Mouse (Mus musculus) thymus, postnatal 25 days (tissue): ENCODE results near the gene Nek8.

Experiments used
- DNase-seq: peaks from one replicate; pipeline ENCODE4 v3.0.0; 2022

The Nek8 gene

DNA sequence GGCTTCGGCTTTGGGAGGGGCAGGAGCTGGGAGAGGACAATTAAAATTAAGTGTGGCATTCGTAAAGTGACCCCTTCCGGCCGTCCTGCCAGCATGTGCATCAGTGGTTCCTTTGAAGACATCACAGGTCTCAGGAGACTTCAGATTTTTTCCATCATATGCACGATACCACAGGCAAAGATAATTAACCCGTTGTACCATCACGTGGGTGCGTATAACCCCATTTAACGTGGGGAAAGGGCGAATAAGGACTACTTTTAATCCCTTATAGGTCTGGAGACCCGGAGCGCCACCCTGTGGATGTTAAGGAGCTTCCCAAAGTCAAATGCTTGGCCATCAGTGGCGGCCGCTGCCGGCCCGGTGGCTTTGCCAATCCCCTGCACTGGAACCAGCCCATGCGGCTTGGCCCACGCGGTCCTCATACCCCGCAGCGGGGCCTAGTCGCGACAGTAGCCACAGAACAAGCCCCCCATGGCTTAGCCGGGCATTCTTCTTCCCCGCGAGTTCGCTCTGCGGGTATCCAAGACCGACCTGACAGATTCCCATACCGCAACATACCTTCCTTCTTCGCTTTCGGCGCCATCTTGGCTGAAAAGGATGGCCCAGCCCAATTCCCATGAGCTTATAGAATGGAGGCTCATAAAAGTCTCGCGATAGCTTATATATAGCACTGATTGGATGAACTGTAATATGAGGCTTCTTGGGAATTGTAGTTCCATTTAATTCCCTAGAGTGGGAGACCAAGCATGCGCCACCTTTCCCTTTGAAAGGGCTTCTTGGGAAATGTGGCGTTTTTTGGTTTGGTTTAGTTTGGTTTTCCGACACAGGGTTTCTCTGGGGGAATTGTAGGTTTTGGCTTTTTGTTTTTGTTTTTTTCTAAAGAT lies 6.7 kb upstream of the Nek8 start, which contains the start of gene Rpl23a:
TSS of gene Rpl23a (minus strand) at position 624 of the 884 bp plus-strand sequence.
- DNase-seq: peak; percentile 79

DNA sequence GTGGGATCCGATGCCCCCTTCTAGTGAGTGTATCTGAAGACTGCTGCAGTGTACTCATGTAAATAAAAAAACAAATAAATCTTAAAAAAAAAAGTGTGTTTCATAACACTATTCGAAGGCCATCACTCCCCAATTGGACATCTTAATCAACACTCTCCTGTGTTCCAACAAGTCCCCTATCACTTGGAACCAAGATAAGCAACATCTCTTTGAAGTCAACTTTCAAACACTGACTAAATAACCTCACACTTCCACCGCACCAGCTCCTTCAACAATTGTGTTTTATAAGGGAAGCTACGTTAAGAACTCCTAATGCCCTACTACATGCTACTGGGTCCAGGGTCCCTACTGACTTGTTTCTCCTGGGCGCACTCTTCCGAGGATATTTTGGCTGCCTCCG lies 6.0 kb upstream of the Nek8 start:
- no peak for DNase-seq

DNA sequence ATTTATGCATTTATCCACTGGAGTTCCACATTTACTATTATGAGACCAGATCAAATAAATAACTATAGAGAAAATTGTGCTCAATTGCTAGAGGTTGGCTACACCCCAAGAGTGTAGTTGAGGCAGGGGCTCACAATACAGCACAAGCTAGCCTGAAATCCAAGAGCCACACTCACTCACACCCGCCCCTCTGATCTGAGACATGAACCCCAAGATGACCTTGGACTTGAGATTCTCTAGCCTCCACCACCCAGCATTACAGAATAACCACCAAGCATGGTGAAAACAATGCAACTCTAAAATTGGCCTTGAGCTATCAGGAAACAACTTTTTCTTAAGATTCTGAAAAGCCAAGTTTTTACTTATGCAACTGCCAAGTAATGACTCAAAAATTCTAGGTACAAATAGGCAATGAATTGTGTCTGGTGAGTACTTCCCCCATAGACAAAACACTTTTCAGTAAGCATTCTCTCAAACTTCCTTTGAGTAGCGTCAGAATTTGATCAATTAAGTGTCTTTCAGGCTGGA lies 5.4 kb upstream of the Nek8 start:
- DNase-seq: no peak

DNA sequence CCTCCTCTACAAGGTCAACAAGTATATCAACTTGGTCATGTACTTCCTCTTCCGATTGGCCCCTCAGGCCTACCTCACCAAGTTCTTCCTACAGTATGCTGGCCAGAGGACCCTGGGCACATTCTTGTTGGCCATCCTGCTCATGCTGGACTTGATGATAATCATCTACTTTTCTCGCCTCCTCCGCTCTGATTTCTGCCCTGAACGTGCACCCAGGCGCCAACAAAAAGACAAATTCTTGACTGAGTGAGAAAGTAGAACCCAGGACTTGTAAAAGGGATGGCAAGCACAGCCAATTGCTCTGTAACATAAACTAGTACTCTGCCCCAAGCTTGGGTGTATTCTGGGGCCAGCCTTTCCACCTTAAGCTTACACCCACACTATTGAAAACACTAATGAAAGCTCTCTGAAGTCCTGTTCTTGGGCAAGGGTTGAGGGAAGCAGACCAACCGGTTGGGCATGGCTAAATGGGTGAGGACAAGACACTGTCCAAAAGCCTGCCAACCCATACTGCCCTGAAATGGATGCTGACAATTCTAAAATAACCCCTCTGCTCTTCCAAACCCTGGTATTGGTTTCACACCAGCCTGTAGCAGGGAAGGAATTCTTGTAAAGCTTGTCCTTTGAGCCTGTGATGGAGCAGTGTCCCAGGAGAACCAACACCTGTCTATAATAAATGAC lies 3.7 kb upstream of the Nek8 start:
- no peak for DNase-seq

DNA sequence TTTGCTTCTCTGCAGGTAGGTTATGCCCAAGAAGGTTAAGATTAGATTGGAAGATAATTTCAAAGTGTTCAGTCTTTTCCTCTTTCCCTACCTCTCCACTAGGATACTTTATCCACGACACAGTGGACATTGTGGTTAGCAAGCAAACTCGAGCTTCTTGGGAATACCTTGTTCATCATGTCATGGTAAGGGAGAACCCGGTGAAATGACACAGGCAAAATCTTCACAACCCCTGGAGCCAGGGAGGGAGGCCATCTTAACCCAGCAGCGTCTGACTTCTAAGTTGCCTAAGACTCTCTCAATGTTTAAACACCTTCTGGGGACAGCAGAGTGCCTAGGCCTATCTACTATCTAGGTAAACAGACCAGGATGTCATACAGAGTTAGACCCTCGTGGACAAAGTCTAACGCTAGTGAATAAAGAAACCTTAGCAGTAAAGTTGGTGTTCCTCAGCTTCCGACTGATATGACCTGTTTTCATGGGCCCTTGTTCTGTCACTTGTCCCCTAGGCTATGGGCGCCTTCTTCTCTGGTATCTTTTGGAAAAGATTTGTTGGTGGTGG lies 3.0 kb upstream of the Nek8 start:
- DNase-seq: no peak

DNA sequence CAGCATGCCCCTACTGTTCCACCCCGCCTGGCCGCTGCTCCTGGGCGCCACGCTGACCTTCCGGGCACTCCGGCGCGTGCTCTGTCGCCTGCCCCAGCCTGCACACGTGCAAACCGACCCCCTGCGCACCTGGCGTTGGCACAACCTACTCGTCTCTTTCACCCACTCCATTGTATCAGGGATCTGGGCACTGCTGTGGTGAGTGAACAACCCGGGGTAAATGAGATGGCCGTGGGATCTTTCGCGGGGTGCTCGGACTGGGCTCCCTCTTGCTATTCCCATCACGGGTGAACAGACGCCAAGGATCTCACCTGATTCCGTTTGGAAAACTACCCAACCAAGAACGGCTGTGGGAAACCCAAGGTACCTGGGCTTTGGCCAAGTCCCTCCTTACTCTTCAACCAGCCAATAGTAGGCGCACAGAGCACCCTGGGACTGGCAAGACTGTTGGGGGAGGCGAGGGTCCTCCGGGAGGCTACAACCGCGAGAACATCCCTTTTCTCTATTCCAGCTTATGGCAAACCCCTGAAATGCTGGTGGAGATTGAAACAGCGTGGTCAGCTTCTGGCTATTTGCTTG lies 2.5 kb upstream of the Nek8 start:
- DNase-seq: peak; percentile 44

DNA sequence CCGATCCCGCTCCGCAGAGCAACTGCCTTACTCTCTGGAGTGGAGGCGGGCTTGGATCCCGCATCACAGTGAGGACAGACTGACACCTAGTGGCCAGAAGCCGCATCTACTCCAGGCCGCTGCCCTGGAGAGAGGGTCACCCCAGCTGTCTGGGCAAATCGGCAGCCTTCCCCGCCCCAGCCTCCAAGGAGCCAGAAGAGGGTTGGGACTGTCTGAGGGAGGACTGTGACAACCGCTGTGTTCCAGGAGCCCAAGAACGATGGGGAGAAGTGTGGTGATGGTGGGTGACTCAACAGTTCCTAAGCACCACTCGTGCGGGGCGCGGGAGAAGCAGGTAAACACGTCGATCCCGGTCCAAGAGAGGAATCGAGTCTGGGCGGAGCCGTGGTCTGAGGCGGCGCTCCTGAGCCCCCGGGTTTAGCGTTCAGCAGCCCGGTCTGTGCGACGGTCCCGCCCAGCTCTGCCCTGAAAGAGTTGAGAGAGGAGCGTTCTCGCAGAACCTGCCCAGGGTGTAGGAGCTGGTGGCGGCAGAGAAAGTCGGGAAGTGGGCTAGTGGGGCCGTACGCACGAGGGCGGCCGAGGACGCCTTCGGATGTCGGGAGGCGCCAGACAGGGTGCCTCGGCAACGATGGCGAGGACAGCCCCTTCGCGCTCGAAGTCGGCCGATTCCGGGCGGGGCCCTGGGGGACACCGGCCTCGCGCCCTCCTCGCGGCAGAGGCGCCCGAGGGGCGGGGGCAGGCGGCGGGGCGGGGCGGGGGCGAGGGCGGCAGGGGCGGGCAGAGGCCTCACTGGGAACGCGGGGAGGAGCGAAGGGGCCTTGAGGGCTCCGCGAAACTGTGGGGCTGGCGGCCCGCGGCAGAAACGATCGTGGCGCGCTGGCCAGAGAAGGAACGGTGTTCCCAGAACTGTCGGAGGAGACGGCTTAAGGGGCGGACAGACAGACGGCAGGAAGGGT lies 1.7 kb upstream of the Nek8 start:
- DNase-seq: peak; percentile 96

DNA sequence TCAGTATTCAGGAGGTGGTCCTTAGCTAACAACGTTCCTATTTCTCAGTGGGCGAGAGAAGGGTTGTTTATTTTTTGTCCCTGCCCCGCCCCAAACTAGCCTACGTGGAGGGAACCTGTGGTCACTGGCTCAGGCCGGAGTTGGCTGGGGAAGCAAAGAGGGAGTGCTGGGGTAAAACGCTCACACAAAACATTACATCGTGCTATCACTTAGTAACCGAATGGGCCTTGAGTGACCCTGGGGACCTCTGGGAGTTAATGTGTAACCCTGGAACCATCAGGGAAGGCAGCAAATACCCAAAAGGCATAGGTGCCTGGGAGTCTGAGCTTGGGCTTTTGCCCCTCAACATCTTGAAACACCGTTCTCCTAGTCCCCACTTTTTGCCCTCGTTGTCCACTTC lies 962 bp upstream of the Nek8 start:
- no peak for DNase-seq

DNA sequence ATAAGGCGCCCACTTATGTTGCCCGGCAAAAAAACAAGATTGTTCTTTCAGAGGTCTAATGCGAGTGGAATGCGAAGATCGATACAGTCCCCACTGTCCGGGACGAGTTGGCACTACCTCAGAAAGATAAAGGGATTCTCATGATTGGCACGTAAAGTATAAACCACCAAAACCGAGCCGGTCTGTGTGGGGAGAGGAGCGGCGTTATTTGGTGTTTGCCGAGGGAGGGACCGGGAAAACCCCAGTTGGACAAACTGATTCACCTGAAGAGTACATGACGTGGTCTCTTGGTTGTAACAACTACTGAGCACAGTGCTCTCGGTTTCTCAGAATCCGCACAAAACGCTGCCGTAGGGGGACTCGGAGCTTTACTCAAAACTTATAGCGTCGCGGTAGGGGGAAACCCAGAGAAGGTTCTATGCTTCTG lies 443 bp upstream of the Nek8 start:
- DNase-seq: peak; percentile 35

DNA sequence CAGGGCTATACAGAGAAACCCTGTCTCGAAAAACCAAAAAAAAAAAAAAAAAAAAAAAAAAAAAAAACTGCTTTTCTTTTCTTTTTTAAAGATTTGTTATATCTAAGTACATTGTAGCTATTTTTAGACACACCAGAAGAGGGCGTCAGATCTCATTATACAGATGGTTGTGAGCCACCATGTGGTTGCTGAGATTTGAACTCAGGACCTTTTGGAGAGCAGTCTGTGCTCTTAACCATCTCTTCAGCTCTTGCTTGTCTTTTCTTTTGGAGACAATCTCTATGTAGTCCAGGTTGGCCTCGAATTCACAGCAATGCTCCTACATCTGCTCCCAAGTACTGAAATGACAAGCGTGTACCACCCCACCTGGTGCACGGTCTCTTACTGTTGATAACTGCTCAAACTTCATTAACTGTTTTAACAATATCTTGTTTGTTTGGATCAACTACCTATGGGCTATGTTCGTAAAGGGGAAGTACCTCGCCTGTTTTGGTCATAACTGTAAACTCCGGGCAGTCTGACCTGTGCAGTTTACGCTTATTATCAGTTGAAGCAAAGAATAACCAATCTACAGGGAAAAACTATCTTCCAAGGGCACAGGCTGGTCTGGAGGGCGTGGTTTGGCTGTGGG lies 589 bp downstream of the Nek8 start:
- no peak for DNase-seq

DNA sequence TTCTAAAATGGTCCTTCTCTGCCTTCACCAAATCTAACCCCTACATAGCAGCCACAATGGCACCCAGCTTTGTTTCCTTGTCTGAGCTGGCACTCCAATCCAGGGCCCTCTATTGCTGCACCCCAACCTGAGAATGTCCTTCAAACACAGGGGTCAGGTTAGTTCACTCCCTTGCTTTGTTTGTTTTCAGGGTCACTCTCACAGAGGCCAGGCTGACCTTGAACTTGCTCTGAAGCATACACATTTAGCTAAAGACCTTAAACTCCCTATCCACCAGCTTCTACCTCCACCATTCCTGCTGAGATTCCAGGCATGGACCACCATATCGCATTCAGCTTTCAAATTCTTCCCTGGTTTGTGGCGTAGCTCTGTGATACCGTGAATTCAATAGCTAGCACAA lies 2.0 kb downstream of the Nek8 start:
- DNase-seq: no peak

DNA sequence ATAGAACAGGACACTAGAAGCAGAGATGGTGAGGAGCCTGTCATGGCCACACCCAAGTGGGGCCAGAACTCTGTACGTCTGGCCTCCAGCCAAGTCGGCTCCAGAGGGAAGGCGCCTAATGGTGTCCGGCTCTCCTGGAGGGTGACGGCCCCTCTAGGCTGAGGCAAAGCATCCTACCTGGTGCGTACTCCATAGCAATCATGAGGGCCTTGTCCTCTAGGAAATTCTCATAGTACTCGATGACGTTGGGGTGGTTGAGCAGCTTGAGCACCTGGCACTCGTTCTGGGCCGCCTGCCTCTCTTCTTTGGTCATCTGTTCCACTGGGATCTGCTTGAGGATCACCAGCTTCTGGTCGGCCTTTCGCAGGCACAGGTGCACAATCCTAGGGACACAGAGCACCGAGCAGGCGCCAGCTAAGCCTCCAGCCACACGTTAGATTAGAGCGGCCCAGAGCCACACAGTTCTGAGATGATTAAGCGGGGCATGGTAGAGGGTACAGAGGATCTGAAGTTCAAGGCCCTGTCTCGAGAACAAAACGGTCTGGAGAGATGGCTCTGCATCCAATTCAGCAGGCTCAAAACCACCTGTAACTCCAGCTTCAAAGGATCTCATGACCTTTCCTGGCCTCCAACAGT lies 3.6 kb downstream of the Nek8 start:
- no peak for DNase-seq

DNA sequence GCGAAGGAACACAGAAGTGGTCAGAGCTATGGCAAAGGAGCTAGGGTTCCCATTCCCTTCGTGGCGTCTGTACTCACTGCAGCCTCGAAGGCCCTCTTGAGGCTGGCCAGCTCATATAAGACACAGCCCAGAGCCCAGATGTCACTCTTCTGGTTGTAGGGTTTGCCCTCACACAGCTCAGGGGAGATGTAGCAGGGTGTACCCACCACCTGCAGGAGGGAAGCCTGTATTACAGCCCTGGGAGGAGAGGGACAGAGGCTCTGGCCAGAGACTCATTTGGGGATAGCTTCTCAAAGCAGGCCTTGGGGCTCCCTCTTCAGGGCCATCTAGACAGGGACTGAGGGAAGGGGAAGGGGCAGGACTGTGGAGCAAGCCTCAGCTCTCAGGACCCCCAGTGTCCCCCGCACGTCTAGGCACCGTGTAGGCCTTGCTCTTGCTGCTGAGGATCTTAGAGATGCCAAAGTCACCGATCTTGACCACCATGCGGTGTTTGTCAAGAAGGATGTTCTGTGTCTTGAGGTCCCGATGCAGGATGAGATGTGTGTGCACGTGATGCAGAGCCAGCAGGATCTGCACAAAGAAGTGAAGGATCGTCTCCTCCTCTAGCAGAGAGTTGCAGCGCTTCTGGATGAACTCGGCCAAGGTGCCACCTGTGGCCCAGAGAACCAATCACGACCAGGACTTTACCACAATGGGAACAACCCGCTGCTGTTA lies 4.3 kb downstream of the Nek8 start:
- no peak for DNase-seq

DNA sequence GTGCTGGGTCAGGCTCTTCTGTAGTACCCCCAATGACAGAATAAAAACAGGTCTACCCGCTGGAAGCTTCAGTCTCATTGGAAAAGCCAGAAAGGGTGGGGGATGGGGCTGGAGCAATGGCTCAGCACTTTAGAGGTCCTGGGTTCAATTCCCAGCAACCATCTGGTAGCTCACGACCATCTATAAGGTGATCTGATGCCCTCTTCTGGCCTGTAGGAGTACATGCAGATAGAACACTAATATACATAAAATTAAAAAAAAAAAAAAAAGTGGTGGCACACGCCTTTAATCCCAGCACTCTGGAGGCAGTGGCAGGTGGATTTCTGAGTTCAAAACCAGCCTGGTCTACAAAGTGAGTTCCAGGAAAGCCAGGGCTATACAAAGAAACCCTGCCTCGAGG lies 5.1 kb downstream of the Nek8 start:
- no peak for DNase-seq

DNA sequence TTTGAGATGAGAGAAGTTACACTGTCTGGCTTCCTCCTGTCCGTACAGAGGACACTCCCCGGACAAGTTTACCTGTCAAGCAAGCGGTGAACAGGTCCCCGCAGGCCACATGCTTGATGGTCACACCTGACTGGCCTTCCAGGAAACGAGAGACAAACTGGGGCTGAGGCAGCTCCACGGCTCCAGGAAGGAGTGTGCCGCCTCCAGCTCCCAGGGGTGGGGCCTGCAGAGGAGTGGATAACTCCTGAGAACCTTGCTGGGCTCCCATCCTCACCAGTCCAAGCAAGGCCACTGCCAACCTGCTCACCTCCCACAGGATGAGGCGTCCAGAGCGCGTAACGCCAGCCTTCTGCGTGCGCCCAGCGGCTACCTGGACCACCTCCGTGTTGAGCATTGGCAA lies 6.2 kb downstream of the Nek8 start:
- no peak for DNase-seq

DNA sequence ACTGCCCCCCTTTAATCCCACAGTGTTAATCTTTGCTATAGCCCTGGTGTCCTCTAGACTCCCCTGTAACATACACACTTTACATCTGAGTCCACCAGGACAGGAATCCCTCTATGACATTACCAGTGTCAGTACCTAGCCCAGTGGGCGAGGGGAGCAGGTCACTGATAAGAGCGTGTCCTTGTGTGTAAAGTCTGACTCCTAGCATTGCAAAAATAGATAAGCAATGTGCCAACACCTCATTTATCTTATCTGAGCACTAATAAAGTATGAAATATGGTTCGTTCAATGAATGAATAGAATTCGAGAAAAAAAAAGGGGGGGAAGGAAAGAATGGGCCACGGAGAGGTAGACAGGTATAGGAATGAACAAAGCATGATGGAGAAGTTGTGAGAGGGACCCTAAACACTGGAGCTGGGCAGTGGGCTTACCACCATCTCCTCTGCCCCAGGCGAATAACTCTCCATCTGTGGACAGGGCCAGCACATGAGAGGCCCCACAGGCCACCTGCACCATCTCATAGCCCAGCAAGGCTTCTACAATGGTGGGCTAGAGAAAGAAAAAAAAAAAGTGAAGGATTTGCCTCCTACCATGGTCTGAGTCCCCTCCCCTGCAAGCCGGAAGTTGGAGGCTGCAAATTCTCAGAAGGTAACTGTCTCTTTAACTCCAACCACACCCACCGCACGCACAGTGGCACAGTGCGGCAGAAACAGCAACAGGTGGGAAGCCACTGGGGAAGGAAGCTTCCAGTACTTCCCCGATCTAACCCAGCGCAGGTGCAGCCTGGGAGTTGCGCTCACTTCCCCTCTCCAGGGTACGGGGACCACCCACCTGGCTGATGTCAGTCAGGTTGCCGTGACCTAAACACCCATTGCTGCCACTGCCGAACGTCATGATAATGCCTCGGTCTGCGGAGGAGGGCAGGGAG lies 7.7 kb downstream of the Nek8 start:
- DNase-seq: peak; percentile 82

DNA sequence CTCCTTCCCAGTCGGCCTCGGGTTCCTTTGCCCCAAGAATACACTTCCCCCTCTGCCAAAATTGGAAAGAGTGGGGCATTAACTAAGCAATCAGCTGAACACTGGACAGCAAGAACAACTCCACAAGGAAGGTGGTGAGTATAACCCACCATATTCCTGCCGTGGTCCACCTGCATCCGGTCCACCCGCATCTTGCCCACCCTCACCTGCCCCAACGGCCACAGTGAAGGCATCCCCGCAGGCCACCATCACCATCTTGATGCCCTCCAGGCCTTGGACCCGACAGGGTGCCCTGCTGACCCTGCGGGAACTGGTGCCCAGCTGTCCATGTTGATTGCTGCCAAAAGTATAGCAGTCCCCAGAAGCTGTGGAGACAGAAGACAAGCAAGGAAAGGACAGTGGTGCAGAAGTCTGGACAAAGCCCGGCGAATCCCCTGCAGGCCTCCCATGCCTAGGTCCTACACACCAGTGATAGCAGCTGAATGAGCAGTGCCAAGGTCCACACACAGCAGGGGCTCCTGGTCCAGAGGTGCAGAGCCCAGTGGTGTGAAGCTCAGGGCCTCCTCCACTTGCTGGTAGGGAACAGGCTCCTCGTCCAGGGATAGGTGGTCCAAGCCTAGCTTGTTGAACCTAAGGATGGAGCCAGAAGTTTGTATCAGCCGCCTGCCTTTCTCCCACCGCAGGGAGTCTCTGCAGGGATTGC lies 9.1 kb downstream of the Nek8 start:
- DNase-seq: no peak

DNA sequence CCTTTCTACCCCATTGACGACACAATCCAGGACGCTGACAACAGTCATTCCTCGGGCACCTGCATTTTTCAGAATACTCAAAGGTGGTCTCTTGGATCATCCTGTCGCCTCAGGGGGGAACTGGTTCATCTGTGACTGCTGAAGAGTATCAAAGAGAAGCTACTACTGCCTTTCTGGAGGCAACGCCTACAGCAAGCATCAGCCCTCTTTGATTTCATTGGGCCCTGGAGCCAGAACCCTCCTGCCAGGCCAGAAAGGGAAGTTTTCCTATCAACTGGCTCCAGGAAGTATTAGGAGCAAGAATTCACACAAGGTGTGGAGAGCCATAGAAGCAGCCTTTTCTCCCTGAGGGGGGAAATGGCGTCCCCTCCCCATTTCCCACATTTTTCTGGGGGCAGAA lies 9.8 kb downstream of the Nek8 start:
- no peak for DNase-seq

DNA sequence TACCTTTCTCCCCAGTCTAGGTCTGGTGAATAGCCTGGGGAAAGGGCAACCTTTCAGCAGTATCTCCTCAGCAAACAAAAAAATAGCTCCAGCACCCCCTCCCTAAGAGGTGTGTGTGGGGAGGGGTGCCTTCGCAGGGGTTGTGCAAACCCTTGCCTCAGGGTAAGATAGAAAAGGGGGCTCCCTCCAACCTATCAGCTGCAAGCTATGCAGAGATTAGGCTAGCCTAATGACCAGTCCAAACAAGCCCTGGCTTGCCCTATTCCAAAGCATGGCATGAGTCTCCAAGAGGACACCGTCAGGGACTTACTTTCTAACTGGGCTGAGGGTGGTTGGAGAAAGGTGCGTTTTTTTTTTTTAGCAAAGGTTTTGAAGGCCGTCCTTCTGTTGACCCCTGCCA lies 10.3 kb downstream of the Nek8 start:
- DNase-seq: no peak
